Mouse (Mus musculus) left cerebral cortex, postnatal 25 days (tissue): ENCODE results near the gene Cavin1. TPM values are rescaled to one million over a fixed set of nuclear protein-coding genes. Genes with fewer than 3 reads are reported as not detected.

Source experiments
- DNase-seq, 2 experiments: peaks; one replicate each; pipeline ENCODE4 v3.0.0; 2022; ENCODE audit warnings: low spot score in 2 of 2, mixed read lengths in 1 of 2
- intact Hi-C: fragments of 180-260 bp; cut with DNase I; formaldehyde crosslinking; loops from one replicate; pipeline ENCODE4 v1.15.1; 2025
- total RNA-seq, 2 experiments: library from RNA; stranded (reverse); gene quantifications; 2 replicates each; pipeline ENCODE4 v1.2.3; 2021

Gene Cavin1
- total RNA-seq, 2 experiments from 2014 or later, result 16.6 to 18.0 TPM

DNA sequence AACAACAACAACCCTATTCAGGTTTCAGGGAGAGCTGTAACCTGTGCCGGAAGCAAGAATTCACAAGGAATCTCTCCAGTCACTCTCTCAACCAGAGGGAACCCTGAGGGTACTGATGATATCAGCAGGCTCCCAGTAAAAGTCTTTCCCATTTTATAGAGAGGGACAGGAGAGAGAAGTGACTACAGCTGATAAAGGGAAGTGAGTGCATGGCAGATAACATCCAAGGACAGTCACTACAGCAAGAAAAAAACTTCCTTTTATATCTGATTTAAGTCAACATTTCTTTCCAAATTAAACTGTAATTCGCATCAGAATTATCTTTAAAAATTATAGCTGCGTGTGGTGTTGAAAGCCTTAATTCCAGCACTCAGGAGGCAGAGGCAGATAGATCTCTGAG lies 43.3 kb downstream of the Cavin1 start:
- no peak for DNase-seq

DNA sequence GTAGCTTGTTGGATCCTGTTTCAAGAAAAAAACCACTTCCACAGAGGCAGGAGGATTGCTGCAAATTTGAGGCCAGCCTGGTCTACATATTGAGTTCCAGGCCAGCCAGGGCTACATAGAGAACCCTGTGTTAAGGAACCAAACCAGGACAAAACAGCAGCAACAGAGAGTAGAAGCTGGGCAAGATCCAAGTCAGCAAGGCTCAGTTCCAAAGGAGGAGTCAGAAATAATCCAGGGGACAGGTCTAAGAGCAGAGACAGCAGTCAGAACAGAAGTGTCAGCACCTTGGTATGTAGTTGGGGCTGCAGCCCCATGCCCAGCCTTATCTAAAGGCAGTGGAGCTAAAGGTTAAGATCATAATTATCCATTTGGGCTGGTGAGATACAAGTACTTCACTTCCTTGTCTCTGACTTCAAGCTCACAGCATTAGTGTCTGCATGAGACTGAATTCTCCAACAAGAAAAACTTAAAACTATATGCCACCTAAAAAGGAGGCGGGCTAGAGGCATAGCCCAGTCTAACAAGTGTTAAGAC lies 46.2 kb downstream of the Cavin1 start:
- DNase-seq, result no peak
- intact Hi-C loops, result no loop called here

More for the DNA sequence above, 43.3 kb downstream of the Cavin1 start:
- intact Hi-C loops, result no loop called here

DNA sequence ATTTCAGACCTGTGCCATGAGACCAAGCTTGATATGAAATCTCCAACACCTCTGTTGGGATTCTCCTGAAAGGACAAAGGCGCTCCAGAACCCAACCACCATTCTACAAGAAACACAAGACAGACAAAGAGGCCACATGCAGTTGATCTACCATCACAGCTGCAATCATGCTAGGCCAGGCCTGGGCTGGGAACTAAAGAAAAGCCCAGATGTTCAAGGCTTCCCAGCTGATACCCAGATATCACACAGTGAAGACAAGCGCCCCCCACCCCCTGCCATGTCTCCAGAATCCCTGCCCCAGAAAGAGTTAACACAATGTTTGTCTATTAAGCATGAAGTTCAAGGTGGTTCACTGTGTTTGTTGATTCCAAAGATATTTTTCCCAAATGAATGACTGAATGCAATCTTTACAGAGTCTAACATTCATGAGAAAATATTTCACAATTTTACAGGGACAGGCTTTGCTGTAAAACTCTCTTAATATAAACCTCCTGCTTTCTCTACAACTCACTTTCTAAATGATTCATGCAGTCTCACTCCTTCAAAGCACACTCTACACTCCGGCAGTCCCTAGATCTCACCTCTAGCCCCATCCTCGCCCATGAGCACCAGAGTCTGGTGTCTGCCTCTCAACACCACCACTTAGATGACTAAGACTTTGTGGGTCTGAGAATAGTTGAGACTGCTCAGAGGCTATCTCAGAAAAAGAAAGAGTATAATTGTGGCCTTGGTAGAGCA lies 49.6 kb downstream of the Cavin1 start:
- DNase-seq, result no peak
- intact Hi-C loops, result no loop called here

DNA sequence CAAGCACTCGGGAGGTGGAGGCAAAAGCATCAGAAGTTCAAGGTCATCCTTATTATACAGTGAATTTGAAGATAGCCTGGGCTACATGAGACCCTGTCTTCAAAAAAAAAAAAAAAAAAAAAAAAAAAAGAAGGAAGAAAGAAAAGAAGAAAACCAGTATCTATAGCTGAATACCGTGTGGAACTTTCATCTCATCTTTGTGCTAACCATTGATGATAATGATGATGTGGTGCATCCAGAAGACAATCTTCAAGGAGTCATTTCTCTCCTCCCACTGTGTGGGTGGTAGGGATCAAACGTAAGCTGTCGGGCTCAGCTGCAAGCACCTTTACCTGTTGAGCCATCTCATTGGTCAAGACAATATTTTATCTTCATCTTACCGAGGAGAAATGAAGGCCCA lies 52.7 kb downstream of the Cavin1 start:
- no peak for DNase-seq
- intact Hi-C loops, result no loop called here

DNA sequence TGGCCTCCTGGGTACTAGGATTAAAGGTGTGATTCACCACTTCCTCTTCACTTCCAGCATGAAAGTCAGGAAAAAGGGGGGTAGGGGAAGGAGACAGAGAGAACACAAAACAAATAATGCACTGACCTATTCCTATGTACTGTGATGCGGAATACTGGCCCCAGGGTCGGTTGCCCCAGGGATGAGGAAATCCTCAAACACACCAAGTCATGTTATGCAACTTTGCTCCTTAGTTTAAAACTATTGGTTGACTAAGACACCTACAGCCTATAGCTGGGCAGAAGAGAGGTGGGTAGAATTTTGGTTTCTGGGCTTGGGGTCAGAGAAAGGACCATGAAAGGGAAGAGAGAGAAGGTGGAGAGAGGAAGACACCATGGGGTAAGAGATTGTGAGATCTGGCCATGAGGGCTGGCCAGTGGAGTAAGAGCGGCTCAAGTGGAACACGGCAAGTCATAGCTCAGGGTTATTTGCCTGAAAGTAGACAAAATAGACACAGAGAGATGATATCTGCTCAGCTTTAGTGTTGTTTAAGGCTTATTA lies 54.2 kb downstream of the Cavin1 start:
- intact Hi-C loops, result no loop called here
- DNase-seq, result no peak

DNA sequence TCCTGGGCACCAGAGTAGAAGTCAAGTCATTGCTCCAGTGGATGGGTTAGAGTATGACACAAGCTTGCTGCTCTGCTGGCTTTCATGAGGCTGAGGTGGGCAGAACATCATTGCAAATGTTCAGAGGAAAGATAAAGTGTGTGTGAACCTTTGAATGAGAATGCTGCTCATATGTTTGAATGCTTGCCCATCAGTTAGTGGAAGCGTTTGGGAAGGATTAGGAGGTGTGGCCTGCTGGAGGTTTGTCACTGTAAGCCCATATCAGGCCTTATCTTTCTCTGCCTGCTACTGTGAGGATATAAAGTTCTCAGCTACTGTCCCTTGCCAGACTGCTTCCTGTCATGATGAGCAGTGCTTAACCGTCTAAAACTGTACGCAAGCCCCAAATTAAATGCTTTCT lies 55.6 kb downstream of the Cavin1 start:
- DNase-seq, result no peak
- intact Hi-C loops, result no loop called here

DNA sequence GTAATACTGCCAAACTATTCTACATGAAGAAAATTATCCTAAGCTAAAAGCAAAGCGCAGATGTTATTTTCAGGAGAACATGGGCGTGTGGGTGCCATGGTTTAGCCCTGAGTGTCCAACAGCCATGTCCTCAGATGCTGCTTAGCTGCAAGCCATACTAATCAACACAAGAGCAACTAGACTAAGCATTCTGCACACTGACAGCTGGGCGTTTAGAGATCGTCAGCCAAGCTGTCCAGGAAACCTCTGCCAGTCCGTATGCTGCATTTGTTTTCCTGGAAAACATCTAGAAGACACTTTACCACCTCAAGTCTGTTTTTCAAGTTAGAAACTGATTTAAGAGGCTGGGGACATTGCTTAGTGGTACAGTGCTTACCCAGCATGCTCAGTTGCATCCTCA lies 56.3 kb downstream of the Cavin1 start:
- DNase-seq, result no peak
- intact Hi-C loops, result no loop called here

DNA sequence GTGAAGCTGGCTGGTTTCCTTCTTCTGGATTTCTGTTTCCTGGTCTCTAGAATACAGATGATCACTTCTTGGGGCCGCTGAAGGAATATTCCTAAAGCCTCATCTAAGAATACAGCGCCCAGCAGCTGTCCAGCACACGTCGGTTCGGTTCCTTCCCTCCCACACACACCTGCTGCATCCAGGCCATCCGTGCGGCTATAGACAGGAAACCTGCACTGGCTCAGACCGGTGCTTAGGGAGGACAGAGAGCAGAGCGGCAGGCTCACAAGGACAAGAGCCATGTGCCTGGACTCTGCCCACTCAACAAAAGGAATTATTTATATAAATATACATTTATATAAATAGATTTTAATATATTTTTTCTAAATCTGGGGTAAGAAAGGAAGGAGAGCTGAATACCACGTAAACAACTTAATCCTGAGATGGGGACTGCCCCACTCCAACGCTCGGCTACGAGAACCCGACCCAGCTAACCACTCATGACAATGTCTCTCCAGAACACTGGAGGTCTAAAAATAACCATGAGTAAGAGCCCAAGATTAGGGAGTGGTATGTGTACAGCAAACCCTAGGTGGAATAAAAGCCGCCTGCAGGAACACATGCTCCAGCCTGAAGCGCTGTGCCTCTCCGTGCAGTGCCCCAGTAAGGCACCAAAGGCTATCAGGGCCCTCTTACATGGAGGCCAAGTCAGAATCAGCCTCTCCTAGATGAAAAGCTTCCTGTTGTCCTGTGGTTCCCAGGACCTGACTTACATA lies 58.1 kb downstream of the Cavin1 start:
- intact Hi-C loops, result no loop called here
- DNase-seq, result no peak

DNA sequence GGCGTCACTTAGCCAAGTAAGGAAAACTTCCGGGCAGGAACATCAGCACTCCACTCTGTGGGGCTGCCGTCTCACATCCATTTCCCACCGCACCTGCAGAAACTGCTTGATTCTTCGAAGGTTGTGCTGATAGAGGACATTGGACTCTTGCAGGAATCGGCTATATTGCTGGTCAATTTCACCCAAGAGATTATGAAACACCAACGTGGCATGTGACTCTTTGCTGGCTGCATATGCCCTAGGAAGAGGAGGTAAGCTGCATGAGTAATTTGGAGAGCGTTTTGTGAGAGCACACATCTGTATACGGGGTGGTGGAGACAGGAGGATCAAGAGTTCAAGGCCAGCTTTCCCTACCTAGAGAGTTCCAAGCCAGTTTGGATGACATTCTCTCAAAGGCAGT lies 62.1 kb downstream of the Cavin1 start:
- intact Hi-C loops, result no loop called here
- DNase-seq, result no peak

DNA sequence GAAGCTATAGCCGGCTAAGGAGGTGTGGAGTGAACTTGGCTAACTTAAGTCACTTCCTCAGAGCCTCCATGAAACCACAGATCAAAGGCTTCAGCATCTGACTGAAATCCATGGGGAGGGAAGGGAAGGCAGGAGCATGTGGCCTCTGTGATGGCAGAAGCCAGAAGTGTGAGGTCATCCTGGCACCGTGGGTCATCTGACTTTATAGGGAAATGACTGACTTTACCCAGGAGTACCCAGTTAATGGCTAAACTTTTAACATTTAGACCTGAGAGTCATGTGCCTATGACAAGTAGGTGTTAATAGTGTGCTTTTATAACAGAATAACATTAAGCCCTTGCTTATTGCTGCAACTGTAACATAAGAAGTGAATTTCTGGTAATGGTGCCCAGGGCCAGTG lies 62.6 kb downstream of the Cavin1 start:
- intact Hi-C loops, result no loop called here
- no peak for DNase-seq

DNA sequence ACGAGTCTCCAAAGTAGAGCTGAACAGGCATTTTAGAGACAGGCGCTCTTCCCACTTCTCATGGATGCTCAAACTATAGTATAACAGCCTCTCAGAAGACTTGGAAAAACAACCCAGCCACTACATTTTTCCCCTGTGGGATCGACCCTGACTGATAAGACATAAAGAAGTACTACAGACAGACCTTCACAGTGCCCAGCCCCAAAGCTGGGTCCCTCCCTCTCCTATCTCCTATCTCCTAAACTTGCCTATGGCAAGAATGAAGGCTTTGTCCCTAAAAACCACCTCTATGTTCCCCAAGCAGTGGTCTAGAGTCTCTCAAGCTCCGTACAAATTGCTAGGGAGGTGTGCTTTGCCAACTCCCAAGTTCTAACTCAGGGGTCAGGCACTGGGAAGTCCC lies 63.8 kb downstream of the Cavin1 start:
- DNase-seq, result no peak
- intact Hi-C loops, result no loop called here

Other genes starting within 250 kb of the Cavin1 start
- gene Rab5c, start 232.7 kb downstream of the Cavin1 start, total RNA-seq, result 100 to 1,000 TPM; 152 to 158 TPM
- gene Kcnh4, start 210.9 kb downstream of the Cavin1 start, total RNA-seq, result 10 to 100 TPM; 10.2 to 16.6 TPM
- 10 to 100 TPM in 1 of 2 experiments, not detected in 1; 27.1 TPM for gene Hcrt, start 208.0 kb downstream of the Cavin1 start, total RNA-seq
- 1 to 10 TPM; 6.3 to 9.7 TPM for gene Ghdc, start 199.9 kb downstream of the Cavin1 start, total RNA-seq
- gene Stat5b, start 120.2 kb downstream of the Cavin1 start, total RNA-seq, result 10 to 100 TPM; 20.1 to 23.1 TPM
- 1 to 10 TPM; 2.1 to 2.2 TPM for gene Stat5a, start 111.5 kb downstream of the Cavin1 start, total RNA-seq
- 10 to 100 TPM; 44.1 to 45.0 TPM for gene Stat3, start 31.3 kb downstream of the Cavin1 start, total RNA-seq
- gene Atp6v0a1, start 38.6 kb upstream of the Cavin1 start, total RNA-seq, result 100 to 1,000 TPM; 465 to 475 TPM
- gene Naglu, start 99.1 kb upstream of the Cavin1 start, total RNA-seq, result 1 to 10 TPM; 7.6 to 8.3 TPM
- gene Hsd17b1, start 107.5 kb upstream of the Cavin1 start, total RNA-seq, result 1 to 10 TPM; 1.2 to 1.4 TPM
- 10 to 100 TPM; 26.0 to 28.5 TPM for gene Coasy, start 111.7 kb upstream of the Cavin1 start, total RNA-seq
- 10 to 100 TPM; 47.1 to 53.0 TPM for gene Mlx, start 116.4 kb upstream of the Cavin1 start, total RNA-seq
- 1 to 10 TPM; 3.6 to 3.9 TPM for gene Psmc3ip, start 124.5 kb upstream of the Cavin1 start, total RNA-seq
- gene Retreg3, start 149.0 kb upstream of the Cavin1 start, total RNA-seq, result 10 to 100 TPM; 56.2 to 56.7 TPM
- gene Tubg1, start 149.1 kb upstream of the Cavin1 start, total RNA-seq, result 10 to 100 TPM; 44.9 to 46.6 TPM
- 10 to 100 TPM; 47.5 to 48.6 TPM for gene Tubg2, start 185.0 kb upstream of the Cavin1 start, total RNA-seq
- 100 to 1,000 TPM; 153 to 170 TPM for gene Cntnap1, start 199.6 kb upstream of the Cavin1 start, total RNA-seq
- 10 to 100 TPM in 1 of 2 experiments, 1 to 10 TPM in 1; 8.8 to 11.5 TPM for gene Plekhh3, start 200.5 kb upstream of the Cavin1 start, total RNA-seq
- gene Ccr10, start 204.6 kb upstream of the Cavin1 start, total RNA-seq, result under 1 TPM; 0.18 to 0.28 TPM